In the genomic region with DNA sequence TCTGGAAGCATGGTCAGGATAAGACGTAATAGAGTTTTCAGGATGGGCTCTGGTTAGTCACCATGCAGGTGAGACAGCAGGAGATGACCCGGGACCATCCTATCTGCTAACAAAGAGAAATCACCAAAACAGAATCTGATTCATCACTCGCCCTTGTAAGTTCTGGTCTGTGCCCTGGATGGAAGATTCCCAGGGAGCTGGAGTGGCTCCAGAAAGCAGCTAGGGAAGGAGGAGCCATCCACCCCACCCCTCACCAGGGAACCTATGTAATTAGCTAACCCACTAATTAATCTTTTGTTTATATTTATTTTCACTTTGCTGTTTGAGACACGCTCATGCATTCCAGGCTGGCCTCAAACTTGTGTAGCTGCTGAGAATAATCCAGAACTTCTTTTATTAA, we compare ENCODE assay signal across 8 mouse cellular contexts.
"Had no signal": no experiment of that assay in that cellular context is flagged by ENCODE, and none has a peak within 500 bp of the region (broad histone marks: within the 10 kb centered on the region; RNA-seq: fewer than 3 reads in every experiment).

No protein-coding gene starts in this region.

- H3K9me3 ChIP-seq: liver, embryonic 15.5 days; midbrain, embryonic 10.5 days; midbrain, embryonic 15.5 days had no signal

- H3K4me3 ChIP-seq: layer of hippocampus, adult 2 months; left cerebral cortex, adult 2 months; liver, embryonic 15.5 days; midbrain, embryonic 10.5 days; midbrain, embryonic 15.5 days had no signal

- H3K4me2 ChIP-seq: liver, embryonic 11.5 days; lung, embryonic 14.5 days; midbrain, embryonic 15.5 days had no signal

- H3K27ac ChIP-seq: layer of hippocampus, adult 2 months; left cerebral cortex, adult 2 months; liver, embryonic 15.5 days; midbrain, embryonic 10.5 days; midbrain, embryonic 15.5 days had no signal

- H3K36me3 ChIP-seq: liver, embryonic 15.5 days; midbrain, embryonic 10.5 days; midbrain, embryonic 15.5 days had no signal

- DNase-seq: right cerebral cortex, postnatal 25 days had no signal

- H3K9ac ChIP-seq: liver, embryonic 15.5 days; lung, embryonic 14.5 days; midbrain, embryonic 15.5 days had no signal

- H3K27me3 ChIP-seq: midbrain, embryonic 15.5 days had no signal

- ATAC-seq: midbrain, embryonic 15.5 days had no signal
